Mouse (Mus musculus) midbrain, embryonic 11.5 days (tissue): ENCODE data around the gene Zfp592. TPM values are rescaled to one million over a fixed set of nuclear protein-coding genes. Genes with fewer than 3 reads are reported as not detected.

Experiments used
- ATAC-seq: fragments of 200-750 bp; cut with Nextera tagmentation; 2 replicates; pipeline ENCODE4 v1.8.0; 2017; ENCODE audit warnings: moderate TSS enrichment, moderate library complexity; ENCODE audit not compliant: low FRiP score
- DNase-seq: peaks from one replicate; pipeline ENCODE4 v3.0.0; 2015; ENCODE audit warnings: low spot score; ENCODE audit errors: missing footprints
- H3K27ac ChIP-seq: fragments of 300-500 bp; sonication (generic); 2 replicates; pipeline ENCODE4 v1.5.1; 2014; ENCODE audit warnings: low read depth, low read length
- H3K27me3 ChIP-seq: fragments of 300-500 bp; sonication (generic); 2 replicates; pipeline ENCODE4 v1.6.1; 2014; ENCODE audit warnings: mild to moderate bottlenecking, low read length, moderate library complexity, mixed read lengths; ENCODE audit not compliant: control insufficient read depth, insufficient read depth
- H3K36me3 ChIP-seq: fragments of 300-500 bp; sonication (generic); 2 replicates; pipeline ENCODE4 v1.6.1; 2014; ENCODE audit warnings: mild to moderate bottlenecking, low read length, moderate library complexity, mixed read lengths; ENCODE audit not compliant: control insufficient read depth, insufficient read depth
- H3K4me1 ChIP-seq: fragments of 300-500 bp; sonication (generic); 2 replicates; pipeline ENCODE4 v1.6.1; 2014; ENCODE audit warnings: low read length; ENCODE audit not compliant: control insufficient read depth, insufficient read depth
- H3K4me2 ChIP-seq: fragments of 300-500 bp; sonication (generic); 2 replicates; pipeline ENCODE4 v1.6.1; 2014; ENCODE audit warnings: mild to moderate bottlenecking, moderate library complexity
- H3K4me3 ChIP-seq: fragments of 300-500 bp; sonication (generic); 2 replicates; pipeline ENCODE4 v1.5.1; 2014; ENCODE audit warnings: low read depth, low read length
- H3K9ac ChIP-seq: fragments of 300-500 bp; sonication (generic); 2 replicates; pipeline ENCODE4 v1.6.1; 2014; ENCODE audit warnings: low read length
- H3K9me3 ChIP-seq: fragments of 300-500 bp; sonication (generic); 2 replicates; pipeline ENCODE4 v1.6.1; 2016; ENCODE audit warnings: low read length; ENCODE audit not compliant: control insufficient read depth
- WGBS: fragments of 180-500 bp; shearing (Covaris S2); extraction: QIAGEN DNeasy Blood & Tissue Kit; methylation state at CpG from one replicate; pipeline ENCODE4 v1.1.7; 2014; 5-methylcytosine and 5-hydroxymethylcytosine counted together
- polyA plus RNA-seq: library from polyadenylated mRNA; unstranded; fragments of >200 nt; fragmentation: Nextera tagmentation; extraction: Ambion mirVana; gene quantifications from 2 replicates; pipeline ENCODE4 v1.2.1, GENCODE M21; 2014

Gene Zfp592
- polyA plus RNA-seq, 1 experiment from 2014 or later, result 13.6 TPM

- Histone ChIP-seq H3K4me3 (no peak overlapping the region), H3K27ac (no peak overlapping the region), H3K27me3 (no peaks in the 10 kb centered on the region), H3K36me3 (no peaks in the 10 kb centered on the region), H3K9ac (no peak overlapping the region), H3K4me1 (no peaks in the 10 kb centered on the region), H3K9me3 (no peaks in the 10 kb centered on the region), H3K4me2 (no peak overlapping the region)
- ATAC-seq (no peak), DNase-seq (no peak)
- WGBS, result 93% methylated on average over 6 of the region's 6 CpGs
Measured at GRCm38 (mm10) chr7:81078740-81079139, 85.3 kb downstream of the Zfp592 start.

DNA sequence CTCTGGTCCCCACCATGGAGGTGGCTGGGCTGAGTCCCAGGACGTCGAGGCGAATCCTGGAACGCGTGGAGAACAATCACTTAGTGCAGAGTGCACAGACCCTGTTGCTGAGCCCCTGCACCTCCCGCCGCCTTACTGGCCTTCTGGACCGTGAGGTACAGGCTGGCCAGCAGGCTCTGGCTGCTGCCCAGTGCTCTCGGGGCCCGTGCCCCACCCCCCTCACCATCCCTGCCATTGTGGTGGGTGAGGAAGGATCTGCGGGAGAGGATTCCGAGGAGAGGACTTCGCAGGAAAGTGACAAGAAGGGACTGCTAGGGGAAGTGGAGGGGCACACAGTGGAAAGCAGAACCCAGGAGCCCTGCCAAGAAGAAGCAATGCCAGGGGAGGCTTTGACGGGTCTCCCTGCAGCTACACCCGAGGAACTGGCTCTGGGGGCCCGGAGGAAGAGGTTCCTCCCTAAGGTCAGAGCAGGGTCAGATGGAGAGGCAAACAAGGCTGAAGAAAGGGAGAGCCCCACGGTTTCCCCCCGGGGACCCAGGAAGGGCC lies 100.0 kb downstream of the Zfp592 start:
- Histone ChIP-seq H3K36me3 (no peaks in the 10 kb centered on the region), H3K27me3 (no peaks in the 10 kb centered on the region), H3K9me3 (no peaks in the 10 kb centered on the region), H3K4me2 (no peak overlapping the region), H3K27ac (no peak overlapping the region), H3K4me1 (no peaks in the 10 kb centered on the region), H3K4me3 (no peak overlapping the region), H3K9ac (no peak overlapping the region)
- 53% methylated on average over 18 of the region's 18 CpGs for WGBS
- ATAC-seq (no peak), DNase-seq (no peak)

GRCm38 (mm10) chr7:81094104-81094757 lies 100.8 kb downstream of the Zfp592 start:
- no peak overlapping the region for H3K27ac ChIP-seq
- H3K9ac ChIP-seq, result no peak overlapping the region
- no peak overlapping the region for H3K4me2 ChIP-seq
- DNase-seq (no peak), ATAC-seq (no peak)
- H3K27me3 ChIP-seq, result no peaks in the 10 kb centered on the region
- no peaks in the 10 kb centered on the region for H3K4me1 ChIP-seq
- 76% methylated on average over 6 of the region's 6 CpGs for WGBS
- no peaks in the 10 kb centered on the region for H3K36me3 ChIP-seq
- no peak overlapping the region for H3K4me3 ChIP-seq
- H3K9me3 ChIP-seq, result no peaks in the 10 kb centered on the region

Other genes starting within 250 kb of the Zfp592 start
- gene Iqgap1, start 167.7 kb upstream of the Zfp592 start, polyA plus RNA-seq, result 23.5 and 24.8 TPM in 2 replicates
- 3.8 and 5.0 TPM in 2 replicates for gene Zscan2, start 132.8 kb upstream of the Zfp592 start, polyA plus RNA-seq
- gene Wdr73, start 92.4 kb upstream of the Zfp592 start, polyA plus RNA-seq, result 36.1 and 41.2 TPM in 2 replicates
- gene Nmb, start 88.6 kb upstream of the Zfp592 start, polyA plus RNA-seq, result 6.9 and 7.9 TPM in 2 replicates
- 204 TPM in 2 replicates for gene Sec11a, start 45.9 kb upstream of the Zfp592 start, polyA plus RNA-seq
- gene Alpk3, start 63.9 kb downstream of the Zfp592 start, polyA plus RNA-seq, result 0.11 and 0.26 TPM in 2 replicates
- 0.06 and 0.07 TPM in 2 replicates for gene Slc28a1, start 121.1 kb downstream of the Zfp592 start, polyA plus RNA-seq
- 2.9 and 3.0 TPM in 2 replicates for gene Pde8a, start 219.9 kb downstream of the Zfp592 start, polyA plus RNA-seq